Mouse (Mus musculus): ENCODE results near the gene Nmral1. TPM values are rescaled to one million over a fixed set of nuclear protein-coding genes. Genes with fewer than 3 reads are reported as not detected.

Gene Nmral1
- 1 to 10 TPM; 3.0 to 3.2 TPM for total RNA-seq (2023)

DNA sequence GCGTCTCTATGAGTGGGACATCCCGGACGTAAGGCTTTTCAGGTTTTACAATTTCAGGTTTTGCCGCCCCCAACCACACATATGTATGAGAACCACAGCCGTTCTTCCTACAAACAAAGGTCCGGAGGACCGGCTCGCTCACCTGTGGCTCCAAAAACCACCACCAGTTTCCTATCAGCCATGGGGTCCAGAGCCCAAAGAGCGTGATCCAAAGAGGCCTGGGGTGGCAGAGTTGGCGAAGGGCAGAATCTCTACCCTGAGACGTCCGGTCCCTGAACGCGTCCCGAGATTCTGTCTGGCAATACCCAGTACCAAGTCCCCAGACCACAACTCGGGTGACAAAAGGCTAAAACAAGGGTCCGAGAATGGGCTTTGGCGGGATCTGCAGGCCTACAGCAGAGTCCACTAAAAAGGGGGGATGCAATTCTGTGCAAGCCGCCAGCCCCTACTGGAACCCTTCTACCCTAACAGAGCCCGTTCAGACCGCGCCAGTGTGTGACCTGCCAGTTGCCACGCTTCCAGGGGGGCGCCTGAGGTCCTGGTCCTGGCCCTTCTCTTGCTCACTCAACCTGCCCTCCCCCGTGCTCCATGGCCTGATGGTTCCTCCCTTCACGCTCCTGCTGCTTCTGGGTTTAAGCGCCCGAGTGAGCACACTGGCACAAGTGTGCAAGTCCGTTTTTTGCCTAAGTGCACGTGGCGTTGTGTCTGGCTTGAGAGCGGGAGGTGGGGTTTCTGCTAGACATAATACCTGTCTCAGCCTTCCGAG is at the start of gene Nmral1:
TSS of gene Nmral1 (minus strand) at position 604 of the 766 bp plus-strand sequence.

DNA sequence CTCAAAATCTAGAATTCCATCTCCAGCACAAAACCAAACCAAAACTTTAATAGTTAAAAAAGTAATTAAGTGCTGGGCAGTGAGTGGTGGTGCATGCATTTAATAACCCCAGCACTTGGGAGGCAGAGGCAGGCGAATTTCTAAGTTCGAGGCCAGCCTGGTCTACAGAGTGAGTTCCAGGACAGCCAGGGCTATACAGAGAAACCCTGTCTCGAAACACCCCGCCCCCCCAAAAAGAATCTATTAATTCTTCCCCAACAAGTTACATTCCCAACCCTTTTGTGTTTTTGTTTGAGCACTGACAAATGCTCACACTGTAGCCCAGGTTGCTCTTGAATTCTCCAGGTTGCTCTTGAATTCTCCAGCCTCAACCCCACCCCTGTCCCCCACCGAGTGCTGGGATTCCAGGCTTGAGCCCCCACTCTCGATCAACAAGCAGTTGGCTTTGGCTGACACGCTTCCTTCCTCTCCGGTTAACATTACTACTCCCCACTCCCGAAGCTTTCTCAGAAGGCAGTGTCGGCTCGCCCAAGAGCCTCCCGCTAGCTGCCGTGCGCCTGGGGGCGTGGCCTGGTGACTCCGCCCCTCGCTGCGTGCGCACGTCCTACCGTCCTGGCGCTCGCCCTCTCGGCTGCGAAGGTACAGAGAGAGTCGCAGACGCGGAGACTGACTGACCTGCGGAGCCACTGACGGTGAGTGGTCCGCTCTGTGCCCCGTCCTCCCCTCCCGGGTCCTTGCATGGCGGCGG is 6.8 kb upstream of the Nmral1 start, which contains the start of gene Hmox2:
TSS of gene Hmox2 (plus strand) at position 582 of the 748 bp plus-strand sequence.

DNA sequence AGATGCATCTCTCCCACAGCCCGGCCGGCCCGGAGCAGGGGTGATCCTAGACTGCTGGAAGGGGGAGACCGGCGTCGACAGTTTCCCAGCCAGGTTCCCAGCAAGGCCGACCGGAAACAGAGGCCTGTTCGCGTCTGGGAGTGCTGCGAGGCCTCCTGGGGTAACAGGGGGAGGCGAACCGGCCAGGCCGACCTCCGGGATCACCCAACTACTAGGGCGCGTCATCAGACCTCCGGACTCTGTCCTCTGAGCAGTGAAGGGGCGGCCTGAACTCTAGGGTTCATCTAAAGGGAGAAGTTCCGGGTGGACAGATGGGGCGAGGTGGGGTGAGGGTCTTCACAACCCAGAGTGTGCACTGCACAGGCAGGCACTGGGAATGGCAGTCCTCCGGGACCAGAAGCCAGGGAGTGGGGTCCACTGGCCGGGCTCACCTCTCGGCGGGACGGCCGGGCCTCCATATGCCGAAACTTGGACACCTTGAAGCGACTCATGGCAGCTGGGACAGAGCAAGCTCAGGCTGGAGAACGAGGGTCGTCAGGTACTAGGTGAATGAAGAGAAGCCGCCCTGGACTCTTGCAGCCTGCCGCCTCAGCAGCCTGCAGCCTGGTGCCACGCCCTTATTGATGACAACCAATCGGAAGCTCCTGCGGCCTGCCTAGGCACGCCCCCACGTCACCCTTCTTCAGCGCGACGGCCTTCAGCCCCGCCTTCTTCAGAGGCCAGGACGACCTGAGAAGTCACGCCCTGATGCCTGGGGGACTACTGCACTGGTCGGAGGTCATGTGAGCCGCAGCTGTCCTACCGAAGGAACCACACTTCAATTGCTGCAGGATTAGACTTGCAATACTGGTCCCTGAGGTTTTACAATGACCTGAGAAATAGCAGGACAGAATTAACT is 39.8 kb downstream of the Nmral1 start, which contains the start of gene Coro7:
TSS of gene Coro7 (minus strand) at position 657 of the 898 bp plus-strand sequence.

Other genes starting within 250 kb of the Nmral1 start
- 1 to 10 TPM in 1 of 2 experiments, under 1 TPM in 1; 0.53 to 1.5 TPM for gene Srl, start 177.5 kb downstream of the Nmral1 start, total RNA-seq (2023)
- 10 to 100 TPM; 24.3 to 24.8 TPM for gene Tfap4, start 159.5 kb downstream of the Nmral1 start, total RNA-seq (2023)
- under 1 TPM; 0.23 to 0.62 TPM for gene Glis2, start 124.6 kb downstream of the Nmral1 start, total RNA-seq (2023)
- gene Pam16, start 94.4 kb downstream of the Nmral1 start, total RNA-seq (2023), result 10 to 100 TPM; 46.5 to 52.6 TPM
- gene Vasn, start 79.4 kb downstream of the Nmral1 start, total RNA-seq (2023), result not detected
- 10 to 100 TPM; 24.4 to 29.3 TPM for gene Dnaja3, start 79.4 kb downstream of the Nmral1 start, total RNA-seq (2023)
- gene Coro7, start 39.6 kb downstream of the Nmral1 start, total RNA-seq (2023), result 100 to 1,000 TPM; 168 to 171 TPM
- 10 to 100 TPM; 38.4 to 43.3 TPM for gene Hmox2, start 7.0 kb upstream of the Nmral1 start, total RNA-seq (2023)
- 10 to 100 TPM; 43.9 to 46.7 TPM for gene Cdip1, start 70.9 kb upstream of the Nmral1 start, total RNA-seq (2023)
- not detected for gene 4930562C15Rik, start 116.1 kb upstream of the Nmral1 start, total RNA-seq (2023)
- gene Ubald1, start 161.0 kb upstream of the Nmral1 start, total RNA-seq (2023), result 100 to 1,000 TPM; 139 to 150 TPM
- gene Mgrn1, start 166.9 kb upstream of the Nmral1 start, total RNA-seq (2023), result 10 to 100 TPM; 62.5 to 70.5 TPM
- 10 to 100 TPM; 55.9 to 61.6 TPM for gene Nudt16l1, start 219.4 kb upstream of the Nmral1 start, total RNA-seq (2023)
- gene Anks3, start 244.8 kb upstream of the Nmral1 start, total RNA-seq (2023), result 10 to 100 TPM; 62.4 to 77.5 TPM

All from T-cell, adult 66 days (primary cell).